Mouse (Mus musculus): ENCODE data around the gene Mef2a.

The Mef2a gene

DNA sequence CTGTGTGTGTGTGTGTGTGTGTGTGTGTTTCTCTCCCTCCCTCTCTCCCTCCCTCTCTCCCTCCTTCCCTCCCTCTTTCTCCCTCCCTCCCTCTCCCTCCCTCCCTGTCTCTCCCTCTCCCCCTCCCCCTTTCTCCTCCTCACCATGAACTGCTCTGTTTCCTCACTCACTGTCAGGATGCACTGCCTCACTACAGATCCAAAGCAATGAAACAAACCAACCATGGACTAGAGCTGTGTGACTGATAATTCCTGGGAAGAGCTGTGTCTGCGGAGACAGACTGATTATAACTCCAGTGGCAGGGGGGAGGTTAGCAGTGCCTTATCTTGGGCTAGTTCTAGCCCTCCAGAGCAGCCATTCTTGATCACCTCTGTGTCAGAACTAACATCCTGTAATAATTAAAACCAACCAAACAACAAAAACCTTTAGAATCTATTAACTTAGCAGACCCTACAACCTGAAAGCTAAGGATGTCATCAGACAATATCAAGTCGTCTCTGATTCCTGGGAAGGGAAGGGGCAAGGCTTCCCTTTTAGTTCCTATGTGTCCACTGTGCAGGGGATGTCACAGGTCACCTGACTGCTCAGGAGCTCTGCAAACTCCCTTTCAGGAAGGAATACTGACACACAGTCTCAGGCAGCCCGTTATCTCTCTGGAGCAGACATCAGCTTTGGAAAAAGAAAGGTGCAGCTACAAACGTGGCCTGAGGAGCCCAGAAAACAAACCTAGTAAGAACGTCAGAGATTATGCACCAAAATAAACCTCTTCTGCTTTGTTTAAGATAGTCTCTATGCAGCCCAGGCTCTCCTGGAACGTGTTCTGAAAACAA lies 162.4 kb downstream of the Mef2a start:
- no peak for DNase-seq (ENCODE audit: low spot score in 2 of 2)

DNA sequence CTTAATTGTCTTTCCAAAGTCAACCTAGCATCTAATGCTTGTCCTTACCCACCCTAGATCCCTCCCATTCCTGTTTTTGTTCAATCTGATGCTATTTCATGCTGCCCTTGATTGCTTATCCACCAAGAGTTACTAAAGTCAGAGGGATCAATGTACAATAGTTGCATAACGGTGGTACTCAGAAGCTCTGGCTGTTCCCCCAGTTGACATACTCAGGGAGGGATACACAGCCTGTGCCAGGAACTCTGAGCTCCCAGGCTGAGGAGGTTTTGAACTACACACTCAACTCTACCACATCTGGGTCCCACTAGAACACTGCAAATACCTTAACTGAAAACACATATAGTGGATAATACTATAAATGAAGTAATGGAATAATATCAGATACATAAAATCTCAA lies 164.3 kb downstream of the Mef2a start:
- DNase-seq (ENCODE audit: low spot score in 2 of 2) = no peak

DNA sequence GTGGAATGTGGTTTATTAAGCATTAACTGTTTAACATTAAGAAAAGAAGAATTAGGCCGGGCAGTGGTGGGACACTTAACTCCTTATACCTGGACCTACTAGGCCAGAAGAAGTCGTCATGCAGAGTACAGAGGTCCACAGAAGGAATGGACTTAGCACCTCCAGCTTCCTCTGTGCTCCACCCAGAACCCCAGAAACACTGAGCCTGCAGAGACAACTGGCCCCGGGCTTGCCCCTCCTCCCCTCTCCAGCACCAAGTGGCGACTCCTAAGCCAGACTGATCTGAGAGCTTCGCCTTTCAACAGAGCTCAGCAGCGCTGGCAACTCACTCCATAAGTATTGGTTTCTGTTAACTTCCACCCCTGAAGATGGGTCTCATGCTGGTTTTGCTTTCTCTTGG lies 165.0 kb downstream of the Mef2a start:
- DNase-seq (ENCODE audit: low spot score in 2 of 2) = no peak

DNA sequence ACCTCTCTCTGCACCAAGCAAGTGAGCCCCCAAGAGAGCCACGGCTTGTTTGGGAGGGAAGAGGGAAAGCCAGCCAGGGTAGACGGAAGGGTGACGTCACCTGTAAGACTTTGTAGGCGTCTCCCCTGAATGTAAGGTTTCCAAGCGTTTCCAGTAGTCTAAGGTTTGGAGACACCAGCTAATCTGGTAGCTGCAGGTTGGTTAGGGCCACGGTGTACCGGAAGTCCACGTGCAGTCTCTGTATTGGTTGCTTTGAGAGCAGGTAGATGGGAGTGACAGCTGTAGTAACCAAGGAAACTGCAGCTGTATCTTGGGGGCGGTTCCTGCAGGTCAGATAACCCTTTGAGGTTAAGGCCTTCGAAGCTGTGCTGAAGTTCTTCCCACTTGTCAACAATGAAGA lies 166.2 kb downstream of the Mef2a start:
- no peak for DNase-seq (ENCODE audit: low spot score in 2 of 2)

DNA sequence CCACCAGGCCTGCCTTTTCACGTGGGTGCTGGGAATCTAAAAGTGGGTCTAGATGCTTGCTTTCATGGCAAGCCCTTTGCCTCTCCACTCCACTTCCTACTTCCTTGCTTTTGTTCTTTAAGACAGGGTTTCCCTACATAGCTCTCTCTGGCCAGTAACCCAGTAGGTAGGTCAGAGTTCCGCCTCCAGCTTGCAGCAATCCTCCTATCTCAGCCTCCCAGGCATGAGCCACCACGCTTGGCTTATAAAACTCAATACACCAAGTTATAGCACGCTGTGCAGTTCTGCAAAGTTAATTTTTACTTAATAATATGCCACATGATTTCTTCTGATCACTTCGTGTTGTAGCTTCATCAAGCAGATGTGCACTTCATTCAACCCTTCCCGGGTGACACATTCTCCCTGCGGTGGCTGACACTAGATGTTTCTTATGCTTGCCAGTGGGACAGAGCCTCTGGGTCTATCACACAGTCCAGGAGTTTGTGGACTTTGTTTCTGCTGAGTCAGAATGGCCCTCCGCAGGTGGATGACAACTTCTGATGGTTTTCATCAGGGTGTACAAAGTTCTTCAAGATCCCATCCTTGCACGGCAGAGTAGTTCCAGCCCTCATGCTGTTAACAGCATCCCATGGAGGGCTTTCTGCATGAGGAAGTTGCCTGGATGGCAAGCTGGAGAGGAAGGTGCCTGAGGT lies 166.8 kb downstream of the Mef2a start:
- DNase-seq (ENCODE audit: low spot score in 2 of 2) = no peak

DNA sequence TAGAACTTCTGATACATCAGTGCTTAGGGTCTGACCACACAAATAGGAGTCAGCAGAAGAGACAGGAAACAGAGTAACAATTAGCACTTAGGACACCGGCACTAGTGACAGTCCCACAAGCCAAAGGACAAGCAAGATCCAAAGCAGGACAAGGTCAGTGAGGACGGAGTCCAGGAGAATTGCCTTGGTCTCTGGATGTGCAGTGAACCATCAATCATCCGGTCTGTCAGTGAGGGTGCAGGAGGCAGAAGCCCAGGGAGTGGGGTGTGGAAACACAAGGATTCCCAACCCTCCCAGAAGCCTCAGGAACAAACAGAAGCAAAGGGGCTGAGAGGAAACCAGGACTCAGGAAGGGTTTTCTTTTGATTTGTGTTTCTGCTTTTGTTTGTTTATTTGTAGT lies 169.0 kb downstream of the Mef2a start:
- no peak for DNase-seq (ENCODE audit: low spot score in 2 of 2)

DNA sequence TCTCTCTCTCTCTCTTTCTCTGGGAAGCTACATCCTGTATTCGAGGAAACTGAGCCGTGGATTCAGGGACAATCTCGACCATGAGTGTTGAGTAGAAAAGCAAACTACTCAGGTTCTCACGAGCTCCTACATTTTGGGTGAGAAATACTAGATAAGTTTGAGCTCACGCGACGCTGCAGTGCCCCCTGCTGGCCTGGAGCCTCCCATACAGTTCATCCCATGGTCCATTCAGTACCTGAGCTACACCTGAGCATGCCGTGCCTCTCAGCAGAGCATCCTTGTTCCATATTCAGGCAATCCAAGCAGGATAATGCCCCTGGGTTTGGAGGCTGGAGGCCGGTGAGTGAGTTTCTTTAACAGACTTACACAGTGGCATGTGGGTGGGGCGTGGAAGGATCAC lies 173.2 kb downstream of the Mef2a start:
- peak; percentile 32 to 62 for DNase-seq (ENCODE audit: low spot score in 2 of 2)

DNA sequence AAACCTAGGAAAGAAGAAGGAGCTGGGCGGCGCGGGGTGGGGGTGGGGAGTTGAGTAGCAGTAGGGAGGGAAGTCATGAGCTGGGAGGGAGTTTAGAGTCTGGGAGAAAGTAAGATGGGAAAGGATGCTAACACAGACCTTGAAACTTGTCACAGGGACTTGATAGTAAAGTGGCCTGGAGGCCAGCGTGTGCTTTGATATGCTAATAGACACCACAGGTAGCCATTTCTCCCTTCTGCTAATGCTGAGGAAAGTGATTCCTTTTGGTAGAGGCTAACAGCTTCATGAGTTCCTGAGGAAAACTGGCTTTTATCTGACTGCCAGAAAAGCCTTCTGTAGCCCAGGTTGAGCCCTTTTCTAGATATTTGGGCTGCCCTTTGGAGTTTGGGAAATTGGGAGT lies 188.9 kb downstream of the Mef2a start:
- DNase-seq (ENCODE audit: low spot score in 2 of 2) = no peak
